Mouse (Mus musculus) kidney, adult 2 months (tissue): ENCODE measurements around the gene Pkhd1. TPM values are rescaled to one million over a fixed set of nuclear protein-coding genes. Genes with fewer than 3 reads are reported as not detected.
A peak's percentile ranks its signal among the peaks of the same experiment; 100 is the strongest.

Experiments
- DNase-seq: peaks from one replicate; pipeline ENCODE4 v3.0.0; 2021
- H3K27ac ChIP-seq: fragments of 200-500 bp; 2 replicates; pipeline ENCODE4 v1.5.1; 2012; ENCODE audit warnings: low read depth, low read length, control low read depth, inconsistent platforms; ENCODE audit not compliant: insufficient read depth
- H3K27me3 ChIP-seq: fragments of 200-500 bp; replicated peaks from 2 replicates; pipeline ENCODE4 v1.6.1; 2012; ENCODE audit warnings: mild to moderate bottlenecking, moderate library complexity, low read length, inconsistent platforms; ENCODE audit not compliant: control insufficient read depth, insufficient read depth
- H3K36me3 ChIP-seq: fragments of 200-500 bp; 2 replicates; pipeline ENCODE4 v1.6.1; 2012; ENCODE audit warnings: mild to moderate bottlenecking, moderate library complexity, low read length, inconsistent platforms; ENCODE audit not compliant: control insufficient read depth, insufficient read depth
- H3K4me1 ChIP-seq: fragments of 200-500 bp; 2 replicates; pipeline ENCODE4 v1.6.1; 2011; ENCODE audit warnings: low read length; ENCODE audit not compliant: control insufficient read depth, insufficient read depth
- H3K4me3 ChIP-seq: fragments of 200-500 bp; 2 replicates; pipeline ENCODE4 v1.5.1; 2011; ENCODE audit warnings: mild to moderate bottlenecking, low read depth, low read length, control low read depth; ENCODE audit not compliant: insufficient read depth
- CTCF ChIP-seq: fragments of 200-500 bp; conservative IDR thresholded peaks from 2 replicates; pipeline ENCODE4 v1.5.1; 2011; ENCODE audit warnings: low read depth, mild to moderate bottlenecking, control low read depth, low read length, moderate library complexity, mixed read lengths; ENCODE audit not compliant: insufficient read depth, insufficient read length
- POLR2A ChIP-seq: fragments of 200-500 bp; IDR thresholded peaks from one replicate; pipeline ENCODE4 v1.6.1; 2011; ENCODE audit warnings: low read depth, low read length, control low read depth
- WGBS: fragments of 180-500 bp; shearing (Covaris S2); methylation state at CpG from one replicate; pipeline ENCODE4 v1.1.7; 2018; 5-methylcytosine and 5-hydroxymethylcytosine counted together
- polyA plus RNA-seq: library from polyadenylated mRNA; depleted of rRNA; stranded (reverse); fragments of >200 nt; gene quantifications from 2 replicates; pipeline ENCODE4 v1.2.3, GENCODE M21; 2012; rRNA removed

The Pkhd1 gene
- 17.3 and 21.3 TPM in 2 replicates for polyA plus RNA-seq

DNA sequence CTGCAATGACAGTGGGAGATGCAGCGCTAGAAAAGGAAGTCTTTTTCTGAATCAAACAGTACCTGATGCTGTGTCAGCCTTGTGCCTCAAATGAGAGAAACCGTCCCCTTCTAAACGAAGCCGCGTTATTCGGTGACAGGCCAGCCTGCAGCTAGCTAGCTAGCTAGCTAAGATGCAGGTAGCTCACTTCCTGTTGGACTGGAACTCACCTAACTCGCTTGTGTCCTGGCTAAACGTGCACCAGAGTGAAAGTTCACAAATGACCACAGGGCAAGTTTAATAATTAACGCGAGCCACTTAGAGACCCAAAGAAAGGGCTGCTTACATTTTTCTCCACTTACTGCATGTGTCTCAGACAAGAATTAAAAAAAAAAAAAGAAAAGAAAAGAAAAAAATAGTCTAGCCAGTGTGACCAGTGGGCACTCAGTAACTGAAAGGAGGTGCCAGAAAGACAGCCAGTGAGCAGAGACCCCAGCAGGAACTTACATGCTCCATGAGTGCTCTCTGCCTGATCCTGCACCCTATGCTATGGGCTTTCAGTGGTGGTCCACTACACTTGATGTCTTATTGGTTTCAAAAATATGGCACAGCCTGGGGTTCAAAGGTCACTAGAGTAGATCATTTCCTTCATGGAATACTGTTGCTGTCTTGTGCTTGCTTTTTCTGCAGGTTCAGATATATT, at the start of gene Pkhd1:
Pkhd1 (minus strand) TSS at position 216 of the 682 bp plus-strand sequence.
- peak within 1 kb of the TSS; percentile 100 for H3K27ac ChIP-seq
- no peaks in the 10 kb centered on the region for H3K27me3 ChIP-seq
- H3K36me3 ChIP-seq, result no peaks in the 10 kb centered on the region
- H3K4me1 ChIP-seq, result peaks cover 22% of the 10 kb centered on the region
- TF ChIP-seq POLR2A (peak; percentile 12), CTCF (no peak)
- 32% methylated on average over 10 of the region's 10 CpGs for WGBS
- H3K4me3 ChIP-seq, result peak within 1 kb of the TSS; percentile 88
- peak; percentile 95 for DNase-seq

DNA sequence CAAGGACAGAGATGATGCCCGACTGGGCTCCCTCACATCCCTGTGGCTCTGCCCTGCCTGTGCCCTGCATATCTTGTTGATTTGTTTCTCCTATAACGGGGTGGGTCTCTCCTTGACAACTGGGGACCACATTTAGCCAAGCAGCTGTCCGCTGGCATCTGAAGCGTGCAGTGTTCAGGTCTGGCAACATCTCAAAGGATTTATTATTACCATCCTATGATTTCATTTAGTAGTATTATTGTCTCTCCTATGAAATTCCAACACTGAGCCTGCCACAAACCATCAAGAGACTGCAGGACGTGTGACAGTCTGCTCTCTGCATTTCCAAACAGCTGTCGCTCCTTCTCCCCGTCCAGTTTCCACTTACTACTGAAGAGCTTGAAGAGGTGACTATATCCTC, 49.7 kb upstream of the Pkhd1 start:
- no peak overlapping the region for H3K4me3 ChIP-seq
- TF ChIP-seq POLR2A (no peak), CTCF (no peak)
- H3K36me3 ChIP-seq, result no peaks in the 10 kb centered on the region
- no peak for DNase-seq
- 69% methylated on average over 7 of the region's 7 CpGs for WGBS
- H3K4me1 ChIP-seq, result peaks cover 5% of the 10 kb centered on the region; the same call in 1 of the 2 replicates
- no peak overlapping the region for H3K27ac ChIP-seq
- no peaks in the 10 kb centered on the region for H3K27me3 ChIP-seq

DNA sequence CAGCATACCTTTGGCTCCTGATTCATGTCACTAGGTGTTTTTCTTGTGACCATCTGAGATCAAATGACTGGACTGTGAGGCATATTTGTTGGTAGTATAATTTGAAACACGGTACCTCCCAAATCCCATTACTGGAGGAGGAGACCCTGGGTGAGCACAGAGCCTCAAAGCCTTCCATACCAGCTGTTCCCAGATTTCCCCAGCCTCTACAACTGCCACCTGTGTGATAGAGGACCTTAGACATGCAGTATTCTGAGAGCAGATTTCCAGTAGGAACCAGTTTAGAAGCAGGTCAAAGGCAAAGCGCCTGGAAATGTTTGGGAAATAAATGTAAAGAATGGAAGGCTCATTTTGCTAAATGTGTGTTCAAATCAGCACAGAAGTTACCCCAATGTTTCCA, 48.4 kb upstream of the Pkhd1 start:
- WGBS, result 51% methylated on average over 2 of the region's 2 CpGs
- peak; percentile 19 for DNase-seq
- no peak for TF ChIP-seq CTCF
- TF ChIP-seq POLR2A, result no peak
- peak overlapping the region; percentile 50 for H3K27ac ChIP-seq
- peaks cover 5% of the 10 kb centered on the region; the same call in 1 of the 2 replicates for H3K4me1 ChIP-seq
- H3K27me3 ChIP-seq, result no peaks in the 10 kb centered on the region
- no peaks in the 10 kb centered on the region for H3K36me3 ChIP-seq
- no peak overlapping the region for H3K4me3 ChIP-seq

DNA sequence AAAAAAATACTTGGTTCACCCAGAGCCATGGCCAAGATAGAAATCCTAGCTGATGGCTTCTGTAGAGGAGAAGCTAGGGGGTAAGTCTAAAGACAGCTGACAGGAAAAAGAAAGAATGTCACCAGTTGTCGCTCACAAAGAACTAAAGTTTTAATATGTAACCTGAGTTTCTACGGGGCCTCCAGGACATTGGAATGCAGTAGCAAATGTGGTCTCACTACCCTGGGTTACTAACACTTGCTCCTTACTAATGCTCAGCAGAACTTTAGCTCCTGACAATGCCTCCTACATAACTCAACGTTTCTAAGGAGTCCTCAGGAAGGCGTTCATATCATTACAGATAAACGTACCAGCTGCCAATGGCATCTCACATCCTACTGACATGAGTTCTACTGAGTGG, 37.2 kb upstream of the Pkhd1 start:
- H3K4me1 ChIP-seq, result peaks cover 20% of the 10 kb centered on the region
- no peak overlapping the region for H3K4me3 ChIP-seq
- no peaks in the 10 kb centered on the region for H3K36me3 ChIP-seq
- DNase-seq, result peak; percentile 76
- H3K27me3 ChIP-seq, result no peaks in the 10 kb centered on the region
- WGBS, result 37% methylated on average over 5 of the region's 5 CpGs
- H3K27ac ChIP-seq, result peak overlapping the region; percentile 100
- no peak for TF ChIP-seq POLR2A

DNA sequence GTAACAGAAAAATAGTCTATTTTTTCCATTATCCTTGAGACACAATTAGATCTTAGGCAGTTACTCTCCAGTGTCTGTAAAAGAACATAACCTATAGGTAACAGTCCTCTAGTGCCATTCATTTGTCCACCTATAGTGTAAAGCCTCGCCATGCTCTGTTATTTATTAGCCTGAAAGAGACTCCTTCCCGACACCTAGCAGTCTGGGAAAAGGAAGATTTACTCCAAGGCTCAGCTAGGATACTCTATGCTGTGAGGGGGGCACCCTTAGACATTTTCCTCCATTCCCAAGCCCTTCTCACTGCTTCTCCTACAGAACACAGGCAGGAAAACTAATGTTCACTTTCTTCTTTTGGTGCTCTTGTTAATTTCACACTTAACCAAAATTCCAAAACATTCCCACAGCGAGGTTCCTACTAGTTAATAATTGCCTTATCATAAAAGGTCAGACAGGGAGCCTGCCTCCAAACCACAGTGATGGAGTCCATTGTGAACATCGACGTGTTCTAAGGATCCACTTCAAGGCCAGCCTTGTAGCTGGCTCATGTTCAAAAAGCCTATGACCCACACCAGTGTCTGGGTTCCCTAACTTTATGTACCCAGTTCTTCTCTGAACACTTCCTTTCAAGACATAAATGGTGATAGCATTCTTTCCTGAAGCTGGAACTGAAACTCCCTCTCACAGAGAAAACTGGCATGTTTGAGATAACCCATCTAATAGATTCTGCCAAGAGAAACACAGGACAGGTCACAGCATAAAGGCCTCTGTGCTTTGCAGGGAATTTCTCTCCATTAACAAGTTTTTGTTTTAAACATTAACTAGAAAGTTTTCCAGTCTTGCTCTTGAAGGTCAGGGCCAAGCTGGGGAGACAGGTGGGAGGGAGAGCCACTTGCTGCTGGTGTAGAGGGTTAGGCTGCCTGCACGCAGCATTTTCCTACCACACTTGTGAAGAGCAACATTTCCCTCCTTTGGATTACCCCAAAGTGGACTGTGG, 35.9 kb upstream of the Pkhd1 start:
- peak; percentile 91 for DNase-seq
- Histone ChIP-seq H3K36me3 (no peaks in the 10 kb centered on the region), H3K27ac (peak overlapping the region; percentile 100), H3K4me3 (no peak overlapping the region), H3K27me3 (no peaks in the 10 kb centered on the region), H3K4me1 (peaks cover 20% of the 10 kb centered on the region)
- TF ChIP-seq CTCF (no peak), POLR2A (no peak)
- 24% methylated on average over 6 of the region's 6 CpGs for WGBS

DNA sequence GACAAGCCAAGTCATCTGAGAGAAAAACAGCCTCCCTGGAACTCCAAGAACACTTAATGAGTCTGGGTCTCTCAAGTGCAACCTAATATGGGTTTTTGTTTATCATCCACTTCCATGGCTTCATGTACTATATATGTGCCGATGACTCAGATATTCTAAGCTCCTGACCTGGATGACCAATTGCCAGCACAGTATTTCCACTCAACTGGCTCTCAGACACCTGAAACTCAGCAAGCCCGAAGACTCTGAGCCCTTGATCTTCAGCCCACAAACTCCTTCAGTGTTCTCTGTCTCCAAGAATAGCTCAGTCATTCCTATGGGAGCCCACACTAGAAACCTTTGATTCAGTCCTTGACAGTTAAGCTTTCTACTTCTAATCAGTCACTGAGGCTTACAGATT, 17.0 kb upstream of the Pkhd1 start:
- TF ChIP-seq POLR2A, result no peak
- TF ChIP-seq CTCF, result no peak

More for the DNA sequence above, 17.0 kb upstream of the Pkhd1 start:
- no peak overlapping the region for H3K27ac ChIP-seq
- H3K4me3 ChIP-seq, result no peak overlapping the region
- no peaks in the 10 kb centered on the region for H3K36me3 ChIP-seq
- H3K4me1 ChIP-seq, result no peaks in the 10 kb centered on the region
- 45% methylated on average over 2 of the region's 2 CpGs for WGBS
- H3K27me3 ChIP-seq, result no peaks in the 10 kb centered on the region
- no peak for DNase-seq
